Mouse (Mus musculus) urinary bladder, adult 2 months (tissue): ENCODE results near the gene Gm11565. TPM values are rescaled to one million over a fixed set of nuclear protein-coding genes. Genes with fewer than 3 reads are reported as not detected.
"Not testable (repeated sequence)": the region's sequence is repeated elsewhere in the genome, so short reads cannot be mapped to it uniquely, and the experiment has no call there.

Source experiments
- DNase-seq: peaks from one replicate; pipeline ENCODE4 v3.0.0; 2022; ENCODE audit warnings: low spot score
- polyA plus RNA-seq: library from polyadenylated mRNA; depleted of rRNA; stranded (reverse); fragments of >200 nt; gene quantifications from 2 replicates; pipeline ENCODE4 v1.2.3, GENCODE M21; 2012; rRNA removed

Gm11565 gene
- polyA plus RNA-seq: not detected in 2 replicates

- DNase-seq: no peak
Observed at GRCm38 (mm10) chr11:99914451-99914850, at the start of gene Gm11565. TSS of gene Gm11565 (plus strand) at chr11:99914751.

GRCm38 (mm10) chr11:99873089-99873488 lies 41.5 kb upstream of the Gm11565 start, which contains the start of gene Krtap9-1:
TSS of gene Krtap9-1 (plus strand) at chr11:99873389.
- not testable (repeated sequence) for DNase-seq

- DNase-seq: not testable (repeated sequence)
Observed at GRCm38 (mm10) chr11:99878887-99879286, 35.7 kb upstream of the Gm11565 start, which contains the start of gene Gm11567. TSS of gene Gm11567 (plus strand) at chr11:99879187.

GRCm38 (mm10) chr11:99907620-99908019 lies 6.9 kb upstream of the Gm11565 start, which contains the start of gene Krtap31-1:
TSS of gene Krtap31-1 (plus strand) at chr11:99907920.
- DNase-seq: no peak

- DNase-seq: no peak
Observed at GRCm38 (mm10) chr11:99935991-99936390, 21.4 kb downstream of the Gm11565 start, which contains the start of gene Krtap31-2. TSS of gene Krtap31-2 (plus strand) at chr11:99936291.

- no peak for DNase-seq
Observed at GRCm38 (mm10) chr11:99937751-99938264, 23.3 kb downstream of the Gm11565 start.

- no peak for DNase-seq
Observed at GRCm38 (mm10) chr11:99948175-99948574, 33.6 kb downstream of the Gm11565 start, which contains the start of gene Krtap9-5. TSS of gene Krtap9-5 (plus strand) at chr11:99948475.

GRCm38 (mm10) chr11:99964213-99964612 lies 49.7 kb downstream of the Gm11565 start:
- no peak for DNase-seq

Other genes starting within 250 kb of the Gm11565 start
- not detected in 2 replicates for gene Krtap4-6, start 248.8 kb upstream of the Gm11565 start, polyA plus RNA-seq
- gene Gm14190, start 224.0 kb upstream of the Gm11565 start, polyA plus RNA-seq: not detected in 2 replicates
- not detected in 2 replicates for gene Gm14180, start 180.5 kb upstream of the Gm11565 start, polyA plus RNA-seq
- not detected in 2 replicates for gene Gm11595, start 141.8 kb upstream of the Gm11565 start, polyA plus RNA-seq
- not detected in 2 replicates for gene Krtap4-8, start 134.0 kb upstream of the Gm11565 start, polyA plus RNA-seq
- not detected in 2 replicates for gene Krtap4-9, start 129.6 kb upstream of the Gm11565 start, polyA plus RNA-seq
- gene Gm11596, start 121.3 kb upstream of the Gm11565 start, polyA plus RNA-seq: 0.06 TPM in 1 of 2 replicates, not detected in the other
- gene Gm11569, start 115.8 kb upstream of the Gm11565 start, polyA plus RNA-seq: 0.08 TPM in 1 of 2 replicates, not detected in the other
- not detected in 2 replicates for gene Gm11554, start 110.3 kb upstream of the Gm11565 start, polyA plus RNA-seq
- 0.18 and 0.24 TPM in 2 replicates for gene Krtap4-13, start 104.9 kb upstream of the Gm11565 start, polyA plus RNA-seq
- not detected in 2 replicates for gene Gm11564, start 99.1 kb upstream of the Gm11565 start, polyA plus RNA-seq
- not detected in 2 replicates for gene 2300003K06Rik, start 76.7 kb upstream of the Gm11565 start, polyA plus RNA-seq
- gene Krtap4-16, start 63.1 kb upstream of the Gm11565 start, polyA plus RNA-seq: 0.07 and 0.08 TPM in 2 replicates
- not detected in 2 replicates for gene Gm11568, start 56.8 kb upstream of the Gm11565 start, polyA plus RNA-seq
- gene Gm11559, start 50.3 kb upstream of the Gm11565 start, polyA plus RNA-seq: not detected in 2 replicates
- not detected in 2 replicates for gene Krtap9-1, start 41.4 kb upstream of the Gm11565 start, polyA plus RNA-seq
- gene Gm11567, start 35.6 kb upstream of the Gm11565 start, polyA plus RNA-seq: not detected in 2 replicates
- not detected in 2 replicates for gene Krtap31-1, start 6.8 kb upstream of the Gm11565 start, polyA plus RNA-seq
- gene Krtap31-2, start 21.5 kb downstream of the Gm11565 start, polyA plus RNA-seq: not detected in 2 replicates
- gene Krtap9-5, start 33.7 kb downstream of the Gm11565 start, polyA plus RNA-seq: not detected in 2 replicates
- gene Krtap29-1, start 64.3 kb downstream of the Gm11565 start, polyA plus RNA-seq: not detected in 2 replicates
- gene Krtap16-1, start 71.8 kb downstream of the Gm11565 start, polyA plus RNA-seq: not detected in 2 replicates
- not detected in 2 replicates for gene Krtap17-1, start 79.2 kb downstream of the Gm11565 start, polyA plus RNA-seq
- gene Krt33a, start 101.5 kb downstream of the Gm11565 start, polyA plus RNA-seq: 0.04 and 0.11 TPM in 2 replicates
- not detected in 2 replicates for gene Krt33b, start 115.1 kb downstream of the Gm11565 start, polyA plus RNA-seq
- gene Krt34, start 126.8 kb downstream of the Gm11565 start, polyA plus RNA-seq: not detected in 2 replicates
- not detected in 2 replicates for gene Krt31, start 135.8 kb downstream of the Gm11565 start, polyA plus RNA-seq
- gene Krt32, start 173.5 kb downstream of the Gm11565 start, polyA plus RNA-seq: not detected in 2 replicates
- 0.04 and 0.06 TPM in 2 replicates for gene Krt35, start 181.5 kb downstream of the Gm11565 start, polyA plus RNA-seq
- 0.22 and 0.33 TPM in 2 replicates for gene Krt36, start 190.9 kb downstream of the Gm11565 start, polyA plus RNA-seq
- 0.37 and 0.91 TPM in 2 replicates for gene Krt13, start 206.8 kb downstream of the Gm11565 start, polyA plus RNA-seq
- gene Krt15, start 221.2 kb downstream of the Gm11565 start, polyA plus RNA-seq: 622 and 677 TPM in 2 replicates
- gene Krt19, start 233.9 kb downstream of the Gm11565 start, polyA plus RNA-seq: 814 and 933 TPM in 2 replicates